Mouse (Mus musculus) gastrocnemius, adult 8-10 months (tissue): ENCODE results near the gene A4gnt. TPM values are rescaled to one million over a fixed set of nuclear protein-coding genes. Genes with fewer than 3 reads are reported as not detected.
"Not testable (repeated sequence)": the region's sequence is repeated elsewhere in the genome, so short reads cannot be mapped to it uniquely, and the experiment has no call there.

Experiments
- DNase-seq, 2 experiments: peaks; one replicate each; pipeline ENCODE4 v3.0.0; 2022; ENCODE audit warnings: low spot score in 2 of 2
- total RNA-seq, 4 experiments: library from RNA; stranded (reverse); gene quantifications; 2 replicates each; pipeline ENCODE4 v1.2.4; 2022

The A4gnt gene
- total RNA-seq: not detected

DNA sequence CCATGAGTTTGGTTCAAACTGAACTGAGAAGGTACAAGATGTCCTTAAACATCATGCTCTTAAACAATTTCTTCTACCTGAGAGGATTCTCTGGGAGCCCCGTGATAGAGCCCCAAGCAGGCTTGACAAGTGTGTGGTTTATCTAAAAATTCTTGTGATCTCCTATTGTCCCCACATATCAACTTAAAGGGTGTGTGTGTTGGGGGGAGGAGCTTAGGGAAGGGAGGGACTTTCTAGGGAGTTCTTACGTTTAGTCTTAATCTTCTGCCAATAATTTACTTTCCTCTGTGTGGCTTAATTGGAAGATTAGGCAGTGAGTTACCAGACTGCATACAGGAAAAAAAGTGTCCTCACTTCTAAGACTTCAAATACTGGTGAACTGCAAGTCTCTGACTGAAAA lies at the start of gene A4gnt:
TSS of gene A4gnt (plus strand) at position 301 of the 400 bp plus-strand sequence.
- no peak for DNase-seq

- peak; percentile 16 to 25 for DNase-seq
Measured at GRCm38 (mm10) chr9:99563714-99564113, 48.6 kb upstream of the A4gnt start.

DNA sequence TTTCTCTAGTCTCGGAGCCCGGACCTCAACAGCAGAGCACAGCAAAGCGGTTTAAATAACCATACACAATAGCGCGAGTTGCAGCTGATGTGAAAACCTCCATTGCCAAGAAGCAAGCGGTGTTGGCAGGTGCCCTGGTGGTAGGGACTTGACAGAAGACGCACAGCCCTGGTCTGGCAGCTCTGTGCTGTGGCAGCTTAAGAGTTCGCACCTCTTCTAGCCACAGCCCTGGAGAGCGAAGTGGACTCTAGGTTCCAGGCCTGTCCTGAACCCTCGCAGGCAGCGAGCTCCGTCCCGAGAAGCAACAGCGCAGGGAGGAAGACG lies 44.3 kb upstream of the A4gnt start:
- DNase-seq: peak in 1 of 2 experiments; percentile 6

- DNase-seq: peak; percentile 90 to 92
Measured at GRCm38 (mm10) chr9:99568347-99569070, 43.8 kb upstream of the A4gnt start, which contains the start of gene Armc8. Gene Armc8, minus strand, starts transcription at chr9:99568899.

DNA sequence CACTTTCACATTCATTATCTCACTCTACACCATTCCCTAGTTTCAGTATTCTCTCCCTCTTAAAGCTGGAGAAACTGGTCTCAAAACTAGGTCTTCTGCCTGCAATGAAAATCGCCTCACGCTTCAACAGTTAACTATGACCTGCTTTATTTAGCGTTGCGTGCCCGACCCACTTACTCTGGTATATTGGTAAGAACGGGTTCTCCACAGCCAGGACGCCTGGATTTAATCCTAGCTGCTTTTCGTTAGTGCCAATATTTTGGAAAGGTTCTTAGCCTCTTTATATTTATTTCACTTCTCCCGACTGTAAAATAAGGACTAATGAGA lies 43.3 kb upstream of the A4gnt start:
- DNase-seq: no peak

- peak; percentile 84 to 86 for DNase-seq
Measured at GRCm38 (mm10) chr9:99575677-99576480, 36.4 kb upstream of the A4gnt start, which contains the start of gene Dbr1. Gene Dbr1, plus strand, starts transcription at chr9:99575799.

GRCm38 (mm10) chr9:99580655-99581054 lies 31.6 kb upstream of the A4gnt start:
- peak in 1 of 2 experiments; percentile 8 for DNase-seq

- no peak for DNase-seq
Measured at GRCm38 (mm10) chr9:99587505-99588202, 24.6 kb upstream of the A4gnt start.

DNA sequence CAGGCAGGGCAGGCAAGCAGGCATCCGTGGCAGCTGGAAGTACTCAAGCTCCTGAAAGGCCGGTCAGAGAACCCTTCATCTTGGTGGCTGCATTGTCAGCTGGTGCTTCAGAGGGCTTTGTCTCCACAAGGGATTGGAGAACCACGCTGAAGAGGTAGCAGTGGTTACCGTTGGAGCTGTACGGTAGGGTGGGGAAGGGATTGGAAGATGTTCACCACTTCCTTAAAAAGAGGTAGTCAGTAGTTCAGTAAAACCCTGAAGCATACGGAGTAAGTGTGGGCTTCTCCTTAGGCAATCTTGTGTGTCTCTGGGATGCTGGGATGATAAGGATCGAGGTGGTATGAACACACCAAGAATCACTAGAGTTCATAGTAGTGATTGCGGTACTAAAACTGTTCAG lies 21.2 kb upstream of the A4gnt start:
- DNase-seq: no peak

DNA sequence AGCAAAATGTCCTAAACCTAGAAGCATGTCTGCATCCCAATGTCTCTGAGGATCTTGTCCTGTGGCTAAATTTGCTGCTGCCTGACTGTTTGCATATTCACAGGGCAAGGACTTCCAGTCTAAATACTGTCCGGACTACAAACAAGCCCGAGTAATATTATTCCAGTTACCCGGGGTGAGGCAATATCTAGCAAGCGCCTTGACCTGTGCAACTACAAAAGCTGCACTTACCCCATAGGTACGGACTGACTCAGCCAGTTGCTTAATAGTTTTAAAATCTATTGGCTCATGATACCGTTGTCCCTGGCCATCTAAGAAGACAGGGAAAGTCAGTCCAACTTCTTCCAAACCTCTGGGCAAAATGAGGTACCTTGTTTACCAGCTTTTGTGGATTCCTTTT lies 13.2 kb upstream of the A4gnt start:
- not testable (repeated sequence) for DNase-seq

DNA sequence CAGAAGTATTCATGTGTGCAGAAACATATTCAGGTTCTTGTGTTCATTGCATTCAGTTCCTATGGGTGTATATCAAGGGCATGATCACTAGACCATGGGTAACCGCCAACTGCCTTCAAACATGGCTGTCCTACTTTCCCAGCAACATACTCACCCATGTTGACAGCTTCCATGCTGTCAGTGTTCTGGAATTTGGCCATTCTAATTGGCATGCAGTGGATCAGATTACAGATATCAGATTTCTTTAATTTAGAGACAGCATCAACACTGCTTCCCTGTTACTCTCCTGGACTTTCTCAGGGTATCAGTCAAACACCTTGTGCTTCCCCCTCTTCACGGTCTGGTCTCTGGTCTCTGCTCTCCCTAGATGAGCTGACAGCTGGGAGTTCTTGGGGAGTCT lies 8.7 kb upstream of the A4gnt start:
- no peak for DNase-seq

- DNase-seq: no peak
Measured at GRCm38 (mm10) chr9:99619688-99620087, 7.4 kb downstream of the A4gnt start.

DNA sequence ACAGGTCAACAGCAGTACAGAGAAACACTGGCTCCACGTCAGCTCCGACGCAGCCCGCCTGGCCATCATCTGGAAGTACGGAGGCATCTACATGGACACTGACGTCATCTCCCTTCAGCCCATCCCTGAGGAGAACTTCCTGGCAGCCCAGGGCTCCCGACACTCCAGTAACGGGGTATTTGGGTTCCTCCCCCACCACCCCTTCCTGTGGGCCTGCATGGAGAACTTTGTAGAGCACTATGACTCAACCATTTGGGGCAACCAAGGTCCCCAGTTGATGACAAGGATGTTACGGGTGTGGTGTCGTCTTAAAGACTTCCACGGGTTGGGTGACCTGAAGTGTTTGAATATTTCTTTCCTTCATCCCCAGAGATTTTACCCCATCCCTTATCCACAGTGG lies 7.9 kb downstream of the A4gnt start:
- no peak for DNase-seq

DNA sequence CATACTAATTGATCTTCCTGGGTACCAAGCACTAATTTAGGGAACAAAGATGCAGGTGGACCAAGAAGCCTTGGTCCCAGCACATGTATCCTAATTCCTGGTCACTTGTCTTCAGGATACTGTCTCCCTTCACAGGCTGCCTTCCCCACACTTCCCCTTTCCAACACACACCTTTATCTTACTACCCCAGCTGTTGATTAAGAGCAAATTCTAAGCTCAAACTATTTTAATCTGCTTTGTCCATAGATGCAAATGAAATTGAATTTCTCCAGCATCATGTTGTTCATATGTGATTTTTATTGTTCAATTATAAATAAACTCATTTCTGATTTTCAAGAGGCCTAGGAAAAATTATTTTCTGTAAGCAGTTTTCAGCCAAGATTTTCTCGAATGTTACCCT lies 9.7 kb downstream of the A4gnt start:
- DNase-seq: no peak

- DNase-seq: no peak
Measured at GRCm38 (mm10) chr9:99622966-99623365, 10.7 kb downstream of the A4gnt start.

DNA sequence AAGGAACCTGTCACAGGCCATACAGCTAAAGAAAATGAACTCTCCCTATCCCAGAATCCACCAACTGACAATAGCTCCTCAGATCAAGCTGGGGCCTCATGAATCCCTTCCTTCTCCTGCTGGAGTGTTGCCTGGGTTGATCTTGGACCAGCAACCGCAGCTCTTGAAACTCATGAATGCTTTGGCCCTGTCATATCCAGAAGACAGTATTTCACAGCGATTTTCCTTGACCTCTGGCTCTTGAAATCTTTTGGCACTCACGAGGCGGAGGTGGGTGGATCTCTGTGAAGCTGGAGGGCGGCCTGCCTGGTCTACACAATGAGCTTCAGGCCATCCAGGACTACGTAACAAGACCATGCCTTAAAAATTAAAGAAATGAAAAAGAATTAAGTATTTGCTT lies 11.8 kb downstream of the A4gnt start:
- DNase-seq: no peak

- no peak for DNase-seq
Measured at GRCm38 (mm10) chr9:99628581-99628980, 16.3 kb downstream of the A4gnt start.

GRCm38 (mm10) chr9:99629281-99630011 lies 17.1 kb downstream of the A4gnt start, which contains the start of gene Dzip1l:
Gene Dzip1l, plus strand, starts transcription at chr9:99629496.
- DNase-seq: peak; percentile 35 to 47

GRCm38 (mm10) chr9:99630071-99630470 lies 17.8 kb downstream of the A4gnt start:
- no peak for DNase-seq

DNA sequence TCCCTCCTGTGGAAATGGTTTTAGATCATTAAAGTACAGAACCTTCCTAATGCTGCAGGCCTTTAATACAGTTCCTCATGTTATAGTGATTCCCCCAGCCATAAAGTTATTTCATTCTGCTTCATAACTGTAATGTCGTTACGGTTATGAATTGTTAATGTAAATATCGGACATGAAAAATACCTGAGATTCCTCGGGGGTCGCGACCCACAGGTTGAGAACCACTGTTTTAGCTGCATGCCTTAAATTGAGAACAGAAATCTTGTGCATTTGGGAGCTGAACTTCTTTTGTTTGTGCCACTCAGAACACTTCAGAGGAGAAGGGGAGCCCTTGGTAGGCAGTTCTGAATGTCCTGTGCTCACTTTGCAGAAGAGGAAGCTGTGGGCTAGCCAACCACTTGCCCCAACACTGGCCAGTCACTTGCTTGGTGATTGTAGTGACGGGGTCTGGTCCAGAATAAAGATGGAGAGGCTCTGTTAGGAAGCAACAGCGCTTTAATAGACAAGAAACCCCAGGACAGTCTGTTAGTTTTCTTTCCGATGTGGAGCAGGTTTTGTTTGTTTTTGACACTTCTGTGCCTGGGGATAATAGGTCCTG lies 18.3 kb downstream of the A4gnt start:
- DNase-seq: no peak

GRCm38 (mm10) chr9:99631781-99632180 lies 19.5 kb downstream of the A4gnt start:
- no peak for DNase-seq
